Mouse (Mus musculus) liver, embryonic 13.5 days (tissue): ENCODE measurements at regions not wholly inside any gene's neighbourhood (a gene's known extent, or its start where the extent isn't known, plus 50 kb on each side); places are given as distances from the start of the nearest gene placed in this dataset.
"Not testable (repeated sequence)": the region's sequence is repeated elsewhere in the genome, so short reads cannot be mapped to it uniquely, and the experiment has no call there.

Experiments
- ATAC-seq: fragments of 200-750 bp; cut with Nextera tagmentation; 2 replicates; pipeline ENCODE4 v1.8.0; 2017; ENCODE audit warnings: low read depth, mild to moderate bottlenecking, moderate number of reproducible peaks, moderate library complexity
- DNase-seq: peaks from one replicate; pipeline ENCODE4 v3.0.0; 2022
- H3K27ac ChIP-seq: fragments of 300-500 bp; sonication (generic); 2 replicates; pipeline ENCODE4 v1.5.1; 2015; ENCODE audit warnings: moderate library complexity, mild to moderate bottlenecking, inconsistent platforms
- H3K27me3 ChIP-seq: fragments of 300-500 bp; sonication (generic); 2 replicates; pipeline ENCODE4 v1.6.1; 2015; ENCODE audit warnings: mild to moderate bottlenecking, inconsistent platforms
- H3K36me3 ChIP-seq: fragments of 300-500 bp; sonication (generic); 2 replicates; pipeline ENCODE4 v1.6.1; 2015; ENCODE audit warnings: mild to moderate bottlenecking, inconsistent platforms
- H3K4me1 ChIP-seq: fragments of 300-500 bp; sonication (generic); replicated peaks from 2 replicates; pipeline ENCODE4 v1.6.1; 2015; ENCODE audit warnings: inconsistent platforms
- H3K4me2 ChIP-seq: fragments of 300-500 bp; sonication (generic); 2 replicates; pipeline ENCODE4 v1.6.1; 2015; ENCODE audit warnings: inconsistent platforms, mild to moderate bottlenecking, moderate library complexity
- H3K4me3 ChIP-seq: fragments of 300-500 bp; sonication (generic); replicated peaks from 2 replicates; pipeline ENCODE4 v1.5.1; 2015; ENCODE audit warnings: mild to moderate bottlenecking, inconsistent platforms
- H3K9ac ChIP-seq: fragments of 300-500 bp; sonication (generic); 2 replicates; pipeline ENCODE4 v1.6.1; 2015; ENCODE audit warnings: mild to moderate bottlenecking, inconsistent platforms
- H3K9me3 ChIP-seq: fragments of 300-500 bp; sonication (generic); replicated peaks from 2 replicates; pipeline ENCODE4 v1.6.1; 2016; ENCODE audit warnings: inconsistent platforms
- WGBS: fragments of 180-500 bp; shearing (Covaris S2); methylation state at CpG from one replicate; pipeline ENCODE4 v1.1.7; 2015; ENCODE audit not compliant: insufficient replicate concordance; 5-methylcytosine and 5-hydroxymethylcytosine counted together

GRCm38 (mm10) chr17:15242976-15243635, 133.6 kb downstream of the Dll1 start:
- Histone ChIP-seq H3K4me1 (no peaks in the 10 kb centered on the region), H3K27ac (no peak overlapping the region), H3K27me3 (peaks cover 6% of the 10 kb centered on the region; the same call in 1 of the 2 replicates), H3K4me2 (no peak overlapping the region), H3K36me3 (no peaks in the 10 kb centered on the region), H3K9ac (no peak overlapping the region), H3K4me3 (no peak overlapping the region), H3K9me3 (no peaks in the 10 kb centered on the region)
- DNase-seq (no peak), ATAC-seq (no peak)
- WGBS: 63% methylated on average over 6 of the region's 6 CpGs

GRCm38 (mm10) chr17:15242356-15242755, 134.3 kb downstream of the Dll1 start:
- no peak for DNase-seq
- Histone ChIP-seq H3K27me3 (no peaks in the 10 kb centered on the region), H3K4me2 (no peak overlapping the region)

GRCm38 (mm10) chr17:15241491-15241890, 135.2 kb downstream of the Dll1 start:
- DNase-seq: no peak
- no peak overlapping the region for H3K9ac ChIP-seq
- no peaks in the 10 kb centered on the region for H3K9me3 ChIP-seq
- ATAC-seq: no peak
- no peak overlapping the region for H3K27ac ChIP-seq
- H3K36me3 ChIP-seq: no peaks in the 10 kb centered on the region
- WGBS: 69% methylated on average over 1 of the region's 1 CpGs
- no peak overlapping the region for H3K4me2 ChIP-seq
- H3K27me3 ChIP-seq: no peaks in the 10 kb centered on the region
- no peaks in the 10 kb centered on the region for H3K4me1 ChIP-seq
- no peak overlapping the region for H3K4me3 ChIP-seq

More at GRCm38 (mm10) chr17:15242356-15242755, 134.3 kb downstream of the Dll1 start:
- Histone ChIP-seq H3K9me3 (no peaks in the 10 kb centered on the region), H3K9ac (no peak overlapping the region), H3K4me3 (no peak overlapping the region), H3K27ac (no peak overlapping the region), H3K36me3 (no peaks in the 10 kb centered on the region), H3K4me1 (no peaks in the 10 kb centered on the region)
- 68% methylated on average over 8 of the region's 8 CpGs for WGBS
- no peak for ATAC-seq

- ATAC-seq, H3K9me3 ChIP-seq, H3K36me3 ChIP-seq, H3K4me3 ChIP-seq, H3K9ac ChIP-seq, H3K4me2 ChIP-seq, H3K27ac ChIP-seq, DNase-seq, H3K27me3 ChIP-seq, H3K4me1 ChIP-seq: not testable (repeated sequence)
- WGBS: 56% methylated on average over 12 of the region's 12 CpGs
Measured at GRCm38 (mm10) chr17:15240641-15241040, 136.0 kb downstream of the Dll1 start.

- WGBS: 77% methylated on average over 7 of the region's 7 CpGs
- Histone ChIP-seq H3K27ac (no peak overlapping the region), H3K9me3 (no peaks in the 10 kb centered on the region), H3K36me3 (no peaks in the 10 kb centered on the region), H3K4me3 (no peak overlapping the region), H3K27me3 (no peaks in the 10 kb centered on the region), H3K9ac (no peak overlapping the region), H3K4me2 (no peak overlapping the region), H3K4me1 (no peaks in the 10 kb centered on the region)
- ATAC-seq (no peak), DNase-seq (no peak)
Measured at GRCm38 (mm10) chr17:15240011-15240410, 136.7 kb downstream of the Dll1 start.

- no peak for DNase-seq
- no peaks in the 10 kb centered on the region for H3K36me3 ChIP-seq
- ATAC-seq: no peak
- H3K4me2 ChIP-seq: no peak overlapping the region
- H3K4me3 ChIP-seq: no peak overlapping the region
- no peaks in the 10 kb centered on the region for H3K4me1 ChIP-seq
- H3K9me3 ChIP-seq: no peaks in the 10 kb centered on the region
- no peak overlapping the region for H3K9ac ChIP-seq
- WGBS: 57% methylated on average over 6 of the region's 6 CpGs
- H3K27ac ChIP-seq: no peak overlapping the region
- no peaks in the 10 kb centered on the region for H3K27me3 ChIP-seq
Measured at GRCm38 (mm10) chr17:15235041-15235440, 141.6 kb downstream of the Dll1 start.

- 58% methylated on average over 5 of the region's 5 CpGs for WGBS
- no peaks in the 10 kb centered on the region for H3K27me3 ChIP-seq
- H3K4me3 ChIP-seq: no peak overlapping the region
- no peak overlapping the region for H3K4me2 ChIP-seq
- H3K36me3 ChIP-seq: no peaks in the 10 kb centered on the region
- ATAC-seq (no peak), DNase-seq (no peak)
- H3K27ac ChIP-seq: no peak overlapping the region
- H3K4me1 ChIP-seq: no peaks in the 10 kb centered on the region
- no peaks in the 10 kb centered on the region for H3K9me3 ChIP-seq
- no peak overlapping the region for H3K9ac ChIP-seq
Measured at GRCm38 (mm10) chr17:15231175-15231574, 145.5 kb downstream of the Dll1 start.

GRCm38 (mm10) chr17:15229159-15229558, 147.5 kb downstream of the Dll1 start:
- WGBS: 56% methylated on average over 6 of the region's 6 CpGs
- DNase-seq (no peak), ATAC-seq (no peak)
- H3K27ac ChIP-seq: no peak overlapping the region
- H3K4me3 ChIP-seq: no peak overlapping the region
- no peaks in the 10 kb centered on the region for H3K9me3 ChIP-seq
- H3K4me2 ChIP-seq: no peak overlapping the region
- H3K9ac ChIP-seq: no peak overlapping the region
- H3K27me3 ChIP-seq: no peaks in the 10 kb centered on the region
- H3K36me3 ChIP-seq: no peaks in the 10 kb centered on the region
- H3K4me1 ChIP-seq: no peaks in the 10 kb centered on the region

- Histone ChIP-seq H3K4me1 (no peaks in the 10 kb centered on the region), H3K9me3 (no peaks in the 10 kb centered on the region), H3K36me3 (no peaks in the 10 kb centered on the region), H3K27me3 (no peaks in the 10 kb centered on the region), H3K4me2 (no peak overlapping the region), H3K27ac (no peak overlapping the region), H3K9ac (no peak overlapping the region), H3K4me3 (no peak overlapping the region)
- DNase-seq (no peak), ATAC-seq (no peak)
- 68% methylated on average over 8 of the region's 8 CpGs for WGBS
Measured at GRCm38 (mm10) chr17:15228077-15228476, 148.6 kb downstream of the Dll1 start.

GRCm38 (mm10) chr17:15223826-15224225, 152.8 kb downstream of the Dll1 start:
- no peaks in the 10 kb centered on the region for H3K4me1 ChIP-seq
- ATAC-seq (no peak), DNase-seq (no peak)
- H3K36me3 ChIP-seq: no peaks in the 10 kb centered on the region
- H3K4me2 ChIP-seq: no peak overlapping the region
- no peak overlapping the region for H3K4me3 ChIP-seq
- 69% methylated on average over 10 of the region's 10 CpGs for WGBS
- H3K27me3 ChIP-seq: no peaks in the 10 kb centered on the region
- H3K9me3 ChIP-seq: no peaks in the 10 kb centered on the region
- H3K9ac ChIP-seq: no peak overlapping the region
- no peak overlapping the region for H3K27ac ChIP-seq

GRCm38 (mm10) chr17:15222923-15223322, 153.7 kb downstream of the Dll1 start:
- Histone ChIP-seq H3K4me2 (no peak overlapping the region), H3K4me3 (no peak overlapping the region)

GRCm38 (mm10) chr17:15214157-15214685, 162.5 kb downstream of the Dll1 start:
- H3K4me1 ChIP-seq: no peaks in the 10 kb centered on the region
- no peaks in the 10 kb centered on the region for H3K27me3 ChIP-seq
- H3K36me3 ChIP-seq: no peaks in the 10 kb centered on the region
- ATAC-seq (no peak), DNase-seq (no peak)
- no peaks in the 10 kb centered on the region for H3K9me3 ChIP-seq
- H3K9ac ChIP-seq: no peak overlapping the region
- no peak overlapping the region for H3K4me3 ChIP-seq
- H3K4me2 ChIP-seq: no peak overlapping the region
- WGBS: 61% methylated on average over 1 of the region's 1 CpGs
- no peak overlapping the region for H3K27ac ChIP-seq

More at GRCm38 (mm10) chr17:15222923-15223322, 153.7 kb downstream of the Dll1 start:
- DNase-seq (no peak), ATAC-seq (no peak)
- no peaks in the 10 kb centered on the region for H3K9me3 ChIP-seq
- H3K9ac ChIP-seq: no peak overlapping the region
- H3K27me3 ChIP-seq: no peaks in the 10 kb centered on the region
- H3K4me1 ChIP-seq: no peaks in the 10 kb centered on the region
- H3K36me3 ChIP-seq: no peaks in the 10 kb centered on the region
- no peak overlapping the region for H3K27ac ChIP-seq
- WGBS: 62% methylated on average over 3 of the region's 3 CpGs
